Mouse (Mus musculus): ENCODE measurements around the gene Antxr2.

DNA sequence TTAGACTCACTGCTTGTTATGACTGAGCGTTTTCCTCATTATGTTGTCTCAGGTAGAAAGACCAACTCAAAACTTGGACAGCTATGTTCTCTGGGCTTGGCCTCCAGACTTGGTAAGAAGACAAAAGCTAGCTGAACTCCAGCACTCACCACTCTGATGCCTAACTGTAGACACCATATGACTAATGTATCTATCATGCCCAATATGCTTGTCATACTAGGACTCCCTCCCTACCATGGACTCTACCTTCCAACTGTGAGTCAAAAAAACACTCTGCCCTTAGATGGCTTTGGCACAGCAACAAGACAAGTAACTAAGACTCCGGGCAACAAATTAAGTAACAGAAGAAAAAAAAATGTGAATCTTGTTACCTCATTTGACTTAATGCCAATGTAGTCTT, 184.3 kb downstream of the Antxr2 start:
- TF ChIP-seq CHD2 (IDR thresholded peaks at IDR 0.05; ENCODE audit: low read depth, low read length) (no peak), ZC3H11A (IDR thresholded peaks at IDR 0.05; ENCODE audit: borderline replicate concordance, low read depth, low read length) (no peak), MAFK (IDR thresholded peaks at IDR 0.05; ENCODE audit: insufficient read depth, low read depth, low read length) (no peak)

Data from ES-E14 (cell line).